Mouse (Mus musculus): ENCODE data around the gene Pum2.
A peak's percentile ranks its signal among the peaks of the same experiment; 100 is the strongest.

Gene Pum2

DNA sequence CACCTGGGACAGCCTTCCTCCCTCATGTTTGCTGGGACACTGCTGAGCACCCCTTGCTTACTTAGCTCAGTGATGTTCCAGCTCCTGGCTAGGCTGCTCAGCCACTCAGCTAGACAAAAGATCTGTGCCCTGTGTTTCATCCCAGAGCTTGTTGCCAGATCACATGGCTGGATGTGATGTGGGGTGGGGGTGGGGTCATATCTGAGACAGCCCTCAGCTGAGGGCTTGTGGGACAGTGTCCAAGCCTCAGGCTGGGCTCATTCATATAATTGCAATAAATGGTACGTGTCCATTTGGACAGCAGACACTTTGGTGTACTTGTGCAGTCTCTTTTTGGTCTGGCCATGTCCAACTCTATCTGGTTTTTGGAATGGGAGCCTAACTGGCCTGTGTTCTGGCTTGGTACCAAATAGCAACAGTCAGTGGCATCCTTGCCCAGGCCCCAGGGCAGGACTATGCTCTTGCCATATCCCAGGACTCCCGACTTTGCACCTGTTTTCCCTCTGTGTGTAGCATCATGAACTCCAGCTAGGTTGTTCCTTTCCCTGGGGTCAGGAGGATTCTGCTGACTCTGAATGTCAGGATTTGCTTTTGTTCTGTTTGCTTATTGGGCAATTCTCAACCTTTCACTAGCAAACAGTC lies 119.6 kb downstream of the Pum2 start:
- no peak for DNase-seq (ENCODE audit: low spot score)

DNA sequence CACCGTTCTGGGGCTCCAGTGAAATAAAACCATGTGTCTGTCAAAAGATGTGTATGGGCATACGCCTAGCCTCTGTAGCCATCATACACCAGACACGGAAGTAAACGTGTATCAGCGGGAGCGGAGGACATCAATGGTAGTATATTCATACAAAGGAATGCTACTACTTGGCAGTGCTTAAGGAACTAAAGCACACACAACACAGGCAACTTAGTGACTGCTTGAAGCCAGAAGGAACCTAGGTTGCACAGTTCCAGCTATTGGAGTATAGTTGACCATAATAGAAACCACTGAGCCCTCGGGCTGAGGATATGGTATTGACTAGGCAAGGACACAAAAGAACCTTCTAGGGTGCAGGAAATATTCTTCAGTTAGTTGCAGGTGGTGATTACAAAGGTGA lies 124.0 kb downstream of the Pum2 start:
- DNase-seq (ENCODE audit: low spot score), result no peak

DNA sequence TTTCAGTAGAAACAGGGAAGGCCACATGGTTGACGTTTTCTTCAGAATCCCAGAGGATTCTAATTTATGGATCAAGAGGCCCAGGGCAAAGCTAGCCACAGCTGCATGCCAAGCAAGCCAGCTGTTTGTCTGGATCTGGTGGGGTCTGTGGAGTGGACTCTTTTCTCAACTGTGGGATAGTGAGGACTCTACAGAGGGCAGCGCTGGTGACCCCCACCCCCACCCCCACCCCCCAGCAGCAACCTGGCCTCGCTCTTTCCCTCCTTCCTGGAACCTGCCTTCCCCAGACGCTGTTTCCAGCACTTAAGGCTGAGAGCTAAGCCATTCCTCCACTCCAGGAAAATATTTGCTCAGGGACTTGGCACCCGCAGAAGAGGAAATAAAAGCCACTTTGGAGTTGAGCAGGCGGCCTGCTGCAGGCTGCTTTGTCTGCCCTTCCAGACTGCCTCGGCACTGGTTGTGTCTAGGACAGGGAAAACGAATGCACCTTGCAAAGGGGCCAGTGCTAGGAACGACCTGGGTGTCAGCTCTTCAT lies 124.6 kb downstream of the Pum2 start:
- peak; percentile 71 for DNase-seq (ENCODE audit: low spot score)

Data from lung, postnatal 25 days (tissue).